Mouse (Mus musculus) retina, adult 2 months (tissue): ENCODE data around the gene Tex14.
A peak's percentile ranks its signal among the peaks of the same experiment; 100 is the strongest.

Source experiments
- DNase-seq: peaks from one replicate; pipeline ENCODE4 v3.0.0-alpha.2; 2012; ENCODE audit warnings: low read depth, low spot score

The Tex14 gene

DNA sequence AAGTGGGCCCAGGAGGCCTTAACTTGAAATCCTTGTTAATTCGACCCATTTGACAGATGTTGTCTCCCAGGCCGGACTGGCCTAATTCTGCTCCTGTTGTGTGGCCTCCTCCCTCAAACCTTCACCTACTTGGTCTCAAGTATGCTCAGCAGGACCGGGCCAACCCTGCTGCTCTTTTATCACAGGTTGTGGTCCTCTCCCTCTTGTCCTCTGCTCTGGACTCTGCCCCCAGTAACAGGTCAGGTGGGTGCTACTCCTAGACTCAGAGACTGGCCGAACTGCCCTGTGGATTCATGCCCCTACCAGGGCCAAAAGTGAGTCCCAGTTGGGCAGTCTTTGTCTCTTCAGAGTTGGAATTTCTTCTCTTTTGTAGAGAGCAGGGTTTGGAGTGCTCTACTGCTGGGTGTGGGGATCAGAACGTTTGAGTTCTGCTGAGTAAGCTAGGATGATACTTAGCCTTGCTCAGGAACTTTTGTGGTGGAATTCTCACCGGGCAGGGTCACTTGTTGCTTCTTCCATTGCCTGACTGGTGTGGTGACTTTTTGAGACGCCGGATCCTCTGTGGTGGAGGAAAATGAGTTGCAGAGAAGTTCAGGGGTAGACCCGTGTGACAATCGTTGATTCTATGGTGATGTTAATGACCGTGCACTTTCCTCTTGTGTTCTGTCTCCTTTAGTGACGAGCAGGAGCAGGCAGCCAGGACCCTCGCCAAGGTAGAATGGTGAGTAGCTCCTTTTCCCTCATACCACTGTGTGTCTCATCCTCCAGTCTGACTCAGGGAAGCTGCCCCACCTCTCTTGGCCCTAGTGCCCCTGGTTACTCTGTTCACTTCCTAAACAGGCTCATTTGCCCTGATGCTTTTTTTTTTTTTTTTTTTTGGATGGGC is 188.1 kb downstream of the Tex14 start:
- DNase-seq = no peak

DNA sequence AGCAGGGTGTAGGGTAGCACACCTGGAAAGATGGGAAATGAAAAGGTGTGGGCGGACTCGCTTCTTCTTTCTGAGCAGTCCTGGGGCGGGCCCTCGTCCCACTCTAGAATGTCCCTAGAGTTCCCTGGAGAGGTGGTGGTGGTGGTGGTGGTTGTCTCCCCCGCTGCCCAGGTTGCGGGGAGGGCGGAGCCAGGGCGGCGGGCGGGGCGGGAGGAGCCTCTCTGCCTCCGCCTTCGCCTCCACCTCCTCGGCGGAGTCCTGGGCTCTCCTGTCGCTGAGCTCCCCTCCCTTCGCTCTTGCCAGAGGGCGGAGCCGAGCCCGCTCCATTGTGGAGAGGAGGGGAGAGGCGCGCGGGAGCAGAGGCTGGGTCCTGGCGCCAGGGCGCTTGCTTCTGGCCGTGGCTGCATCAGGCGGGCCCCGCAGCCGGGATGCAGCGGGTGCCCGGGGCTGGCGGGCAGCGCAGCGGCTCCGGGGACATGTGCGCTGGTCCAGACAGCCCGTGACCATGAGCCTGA is 190.5 kb downstream of the Tex14 start:
- peak; percentile 53 for DNase-seq

DNA sequence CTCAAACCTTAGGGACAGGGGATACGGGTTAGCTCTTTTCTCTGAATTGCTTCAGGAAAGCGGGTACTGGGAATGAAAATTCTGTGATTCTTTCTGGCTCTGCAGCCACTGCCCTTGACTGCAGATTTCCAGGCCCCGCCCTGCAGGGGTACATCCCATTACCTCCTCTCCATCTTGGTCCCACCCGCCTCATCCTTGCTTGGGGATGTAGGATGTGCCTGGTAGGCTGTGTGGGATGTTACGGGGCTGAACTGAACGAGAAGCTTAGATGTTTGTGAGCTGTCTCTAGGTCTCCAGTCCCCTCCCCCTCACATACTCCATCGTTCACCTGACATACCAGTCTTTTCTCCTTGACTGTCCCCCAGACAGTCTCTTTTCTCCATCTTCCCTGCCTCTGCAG is 191.1 kb downstream of the Tex14 start:
- DNase-seq = no peak

DNA sequence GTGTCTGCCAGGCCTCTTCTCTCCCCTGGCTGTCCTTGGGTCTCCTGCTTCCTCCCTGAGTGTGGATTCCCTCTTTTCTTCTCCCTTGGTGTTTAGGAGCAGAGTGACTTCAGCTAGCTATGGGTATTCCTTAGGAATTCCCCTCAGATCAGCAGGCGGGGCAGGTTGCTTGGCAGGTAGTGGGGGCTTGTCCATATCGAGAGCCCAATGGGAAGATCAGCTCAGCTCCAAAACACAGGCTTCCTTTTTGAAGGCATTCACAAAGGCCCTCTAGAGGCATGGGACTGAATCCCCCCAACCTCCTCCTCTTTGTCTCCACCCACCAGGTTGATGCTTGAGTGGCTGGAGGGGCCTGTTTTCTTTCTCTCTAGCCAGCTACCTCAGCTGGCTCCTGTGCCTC is 191.6 kb downstream of the Tex14 start:
- no peak for DNase-seq

DNA sequence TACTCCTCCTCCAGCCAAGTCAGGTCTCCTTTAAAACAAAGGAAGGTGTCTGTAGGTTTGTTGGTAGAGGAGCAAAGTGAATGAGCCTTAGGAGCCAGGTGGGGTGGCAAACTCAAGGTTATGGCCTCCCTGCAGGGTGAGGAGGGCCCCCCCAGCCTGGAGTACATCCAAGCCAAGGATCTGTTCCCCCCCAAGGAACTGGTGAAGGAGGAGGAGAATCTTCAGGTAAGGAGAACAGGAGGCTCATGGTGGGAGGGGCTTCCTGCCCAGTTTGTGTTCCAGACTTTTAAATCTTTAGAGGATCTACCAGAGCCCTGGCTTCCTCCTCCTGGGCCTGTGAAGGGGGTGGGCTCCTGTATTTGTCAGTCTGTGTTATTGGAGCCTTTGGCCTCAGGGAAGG is 192.2 kb downstream of the Tex14 start:
- DNase-seq = no peak

DNA sequence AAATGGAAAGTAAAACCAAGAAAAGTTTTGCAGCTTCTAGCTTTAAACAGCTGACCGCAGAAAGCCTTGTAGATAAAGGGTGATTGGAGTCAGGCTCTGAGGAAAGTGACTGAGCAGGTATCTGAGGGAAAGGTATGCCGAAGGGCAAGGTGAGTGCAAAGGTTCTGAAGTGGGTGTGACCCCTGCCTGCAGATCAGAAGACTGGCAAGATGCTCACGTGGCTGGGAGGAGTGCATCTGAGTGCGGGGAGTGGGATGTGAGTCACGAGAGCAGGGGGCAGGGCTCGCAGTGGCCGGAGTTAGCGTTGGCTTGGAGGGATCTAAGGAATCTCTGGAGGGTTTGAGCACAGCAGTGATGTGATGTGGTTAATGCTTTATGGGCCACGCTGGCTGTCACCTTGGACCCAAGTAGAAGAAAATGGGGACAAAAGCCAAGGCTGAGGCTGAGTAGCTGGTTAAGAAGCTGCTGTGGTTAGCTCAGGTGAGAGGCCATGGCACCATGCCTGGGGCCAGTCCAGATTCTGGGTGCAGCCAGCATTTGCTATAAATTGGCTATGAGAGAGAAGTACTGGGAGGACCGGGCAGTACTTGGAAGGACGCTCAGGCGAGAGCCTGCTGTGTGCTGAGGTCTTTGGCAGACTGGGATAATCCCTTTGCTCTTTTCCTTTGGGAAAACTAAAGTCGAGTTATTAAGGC is 194.7 kb downstream of the Tex14 start:
- DNase-seq = no peak

DNA sequence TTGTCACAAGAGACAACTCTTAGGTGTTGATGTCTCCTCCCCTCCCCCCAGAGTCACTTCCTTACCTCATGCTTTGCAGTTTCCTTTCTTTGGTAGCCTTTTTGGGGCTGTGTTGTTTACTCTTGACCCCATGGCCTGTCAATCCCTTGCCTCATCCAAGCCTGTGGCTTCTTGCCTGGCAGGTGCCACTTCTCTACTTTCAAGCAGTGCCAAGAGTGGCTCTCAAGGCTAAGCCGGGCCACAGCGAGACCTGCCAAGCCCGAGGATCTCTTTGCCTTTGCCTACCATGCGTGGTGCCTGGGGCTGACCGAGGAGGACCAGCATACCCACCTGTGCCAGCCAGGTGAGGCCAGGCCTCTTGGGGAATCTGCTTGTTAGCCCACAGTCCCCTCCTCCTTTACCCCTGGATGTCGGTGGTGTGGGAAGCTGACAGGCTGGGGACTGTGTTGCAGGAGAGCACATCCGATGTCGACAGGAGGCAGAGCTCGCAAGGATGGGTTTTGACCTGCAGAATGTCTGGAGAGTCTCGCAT is 195.5 kb downstream of the Tex14 start:
- no peak for DNase-seq

DNA sequence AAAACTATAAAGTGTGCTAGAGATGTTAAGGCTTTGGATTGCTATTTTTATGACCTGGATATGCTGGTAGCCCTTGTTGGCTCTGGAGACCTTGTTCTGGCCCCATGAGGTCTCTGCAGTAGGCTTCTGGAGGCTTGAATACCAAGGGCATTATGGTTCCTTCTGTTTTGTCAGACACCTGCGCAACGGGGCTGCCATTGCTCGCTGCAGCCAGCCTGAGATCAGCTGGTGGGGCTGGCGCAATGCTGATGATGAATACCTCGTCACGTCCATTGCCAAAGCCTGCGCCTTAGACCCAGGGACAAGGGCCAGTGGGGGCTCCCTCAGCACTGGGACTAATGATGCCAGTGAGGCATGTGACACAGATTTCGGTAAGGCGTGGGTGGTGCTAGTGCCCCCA is 197.4 kb downstream of the Tex14 start:
- no peak for DNase-seq

DNA sequence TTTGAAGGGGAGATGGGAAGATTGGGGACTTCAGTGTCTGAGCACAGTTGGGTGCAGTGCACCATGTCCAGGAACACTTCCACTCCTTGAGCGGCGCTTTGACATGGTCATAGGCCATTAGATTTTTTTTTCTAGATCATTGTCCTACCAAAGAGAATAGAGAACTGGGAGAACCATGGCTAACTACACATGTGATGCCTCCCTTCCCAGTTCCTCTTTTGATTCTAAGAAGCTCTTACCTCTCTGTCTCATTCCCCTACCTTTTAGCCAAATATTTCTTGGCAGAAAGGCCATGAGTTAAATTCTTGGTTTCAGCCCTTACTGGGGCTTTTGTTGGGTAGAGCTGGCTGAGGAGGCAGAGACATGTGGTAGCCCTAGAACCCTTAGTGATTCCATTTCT is 198.7 kb downstream of the Tex14 start:
- no peak for DNase-seq
